Mouse (Mus musculus): ENCODE measurements around the gene AC170998.1. TPM values are rescaled to one million over a fixed set of nuclear protein-coding genes. Genes with fewer than 3 reads are reported as not detected.

The AC170998.1 gene
- polyA plus RNA-seq, 1 experiment: 2.7 TPM

- peaks cover 4% of the 10 kb centered on the region for H3K4me1 ChIP-seq (ENCODE audit: control insufficient read depth, insufficient read depth, low read length)
- WGBS: under 1% methylated on average over 53 of the region's 53 CpGs
- H3K4me3 ChIP-seq (replicated peaks; ENCODE audit: control insufficient read depth, low read depth, low read length): peak overlapping the region; percentile 86
- TF ChIP-seq CTCF (IDR thresholded peaks at IDR 0.05; ENCODE audit: control insufficient read depth, insufficient read depth, low read length): no peak
- TF ChIP-seq POLR2A (IDR thresholded peaks at IDR 0.05; ENCODE audit: borderline replicate concordance, control insufficient read depth, low read depth, low read length): no peak
- H3K27ac ChIP-seq (ENCODE audit: control insufficient read depth, insufficient read depth, low read depth, low read length, poor library complexity): peak overlapping the region; percentile 97
Measured at GRCm38 (mm10) chr17:28691687-28692340, 34.1 kb upstream of the AC170998.1 start.

DNA sequence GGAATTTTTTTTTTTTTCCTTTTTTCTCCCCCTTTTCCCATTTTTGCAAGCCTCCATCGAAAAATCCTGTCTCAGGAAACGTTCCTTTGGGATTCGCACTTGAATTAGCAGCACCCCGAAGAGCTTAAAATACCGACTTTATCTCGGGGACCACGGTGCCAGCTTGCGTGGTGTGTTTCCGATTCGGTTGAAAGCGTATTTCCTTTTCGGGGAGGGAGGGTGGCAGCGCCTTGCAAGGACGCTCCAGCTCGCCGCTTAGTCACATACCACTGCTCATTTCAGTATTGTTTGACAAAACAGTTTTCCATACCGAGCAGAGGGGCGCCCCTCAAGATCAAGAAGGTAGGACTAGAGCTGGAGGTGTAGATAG is 33.6 kb upstream of the AC170998.1 start:
- no peak for TF ChIP-seq CTCF (IDR thresholded peaks at IDR 0.05; ENCODE audit: control insufficient read depth, insufficient read depth, low read length)
- 0 out of 2 replicates have a peak, but pooled peaks have one; percentile 7 for TF ChIP-seq POLR2A (IDR thresholded peaks at IDR 0.05; ENCODE audit: borderline replicate concordance, control insufficient read depth, low read depth, low read length)
- H3K4me3 ChIP-seq (replicated peaks; ENCODE audit: control insufficient read depth, low read depth, low read length): peak overlapping the region; percentile 86
- H3K4me1 ChIP-seq (ENCODE audit: control insufficient read depth, insufficient read depth, low read length): peaks cover 5% of the 10 kb centered on the region
- peak overlapping the region; percentile 97 for H3K27ac ChIP-seq (ENCODE audit: control insufficient read depth, insufficient read depth, low read depth, low read length, poor library complexity)
- under 1% methylated on average over 18 of the region's 18 CpGs for WGBS

DNA sequence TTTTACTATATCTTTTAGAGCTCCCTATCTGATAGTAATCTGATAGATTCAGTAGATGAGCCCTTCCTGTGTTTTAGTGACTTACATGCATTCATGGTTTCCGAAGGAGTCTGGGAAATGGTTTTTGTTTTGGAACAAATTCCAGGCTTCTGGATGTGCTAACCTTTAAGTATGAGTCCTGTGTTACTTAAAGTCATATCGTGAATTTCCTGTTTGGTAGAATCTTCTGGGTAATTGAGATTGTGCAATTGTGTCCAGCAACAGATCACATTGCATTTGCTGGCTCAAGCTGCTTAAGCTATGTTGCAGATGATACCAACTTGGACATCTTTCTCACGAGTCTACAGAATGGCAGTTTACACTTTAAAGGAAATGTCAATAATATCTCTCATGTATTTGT is 32.8 kb upstream of the AC170998.1 start:
- Histone ChIP-seq H3K27ac (ENCODE audit: control insufficient read depth, insufficient read depth, low read depth, low read length, poor library complexity) (no peak overlapping the region), H3K4me1 (ENCODE audit: control insufficient read depth, insufficient read depth, low read length) (peaks cover 5% of the 10 kb centered on the region), H3K4me3 (replicated peaks; ENCODE audit: control insufficient read depth, low read depth, low read length) (peak overlapping the region; percentile 62)
- WGBS: 3% methylated on average over 3 of the region's 3 CpGs
- TF ChIP-seq CTCF (IDR thresholded peaks at IDR 0.05; ENCODE audit: control insufficient read depth, insufficient read depth, low read length): no peak
- TF ChIP-seq POLR2A (IDR thresholded peaks at IDR 0.05; ENCODE audit: borderline replicate concordance, control insufficient read depth, low read depth, low read length): no peak

- no peak overlapping the region for H3K4me3 ChIP-seq (replicated peaks; ENCODE audit: control insufficient read depth, low read depth, low read length)
- TF ChIP-seq CTCF (IDR thresholded peaks at IDR 0.05; ENCODE audit: control insufficient read depth, insufficient read depth, low read length): no peak
- no peak for TF ChIP-seq POLR2A (IDR thresholded peaks at IDR 0.05; ENCODE audit: borderline replicate concordance, control insufficient read depth, low read depth, low read length)
- H3K4me1 ChIP-seq (ENCODE audit: control insufficient read depth, insufficient read depth, low read length): peaks cover 5% of the 10 kb centered on the region
- 69% methylated on average over 2 of the region's 2 CpGs for WGBS
- peak overlapping the region; percentile 27; the same call in 1 of the 2 replicates for H3K27ac ChIP-seq (ENCODE audit: control insufficient read depth, insufficient read depth, low read depth, low read length, poor library complexity)
Measured at GRCm38 (mm10) chr17:28694078-28694477, 31.8 kb upstream of the AC170998.1 start.

GRCm38 (mm10) chr17:28694832-28695231 is 31.1 kb upstream of the AC170998.1 start:
- Histone ChIP-seq H3K4me1 (ENCODE audit: control insufficient read depth, insufficient read depth, low read length) (peaks cover 5% of the 10 kb centered on the region), H3K4me3 (replicated peaks; ENCODE audit: control insufficient read depth, low read depth, low read length) (no peak overlapping the region), H3K27ac (ENCODE audit: control insufficient read depth, insufficient read depth, low read depth, low read length, poor library complexity) (no peak overlapping the region)
- WGBS: 34% methylated on average over 4 of the region's 4 CpGs
- TF ChIP-seq POLR2A (IDR thresholded peaks at IDR 0.05; ENCODE audit: borderline replicate concordance, control insufficient read depth, low read depth, low read length) (no peak), CTCF (IDR thresholded peaks at IDR 0.05; ENCODE audit: control insufficient read depth, insufficient read depth, low read length) (no peak)

- peaks cover 7% of the 10 kb centered on the region for H3K4me1 ChIP-seq (ENCODE audit: control insufficient read depth, insufficient read depth, low read length)
- no peak overlapping the region for H3K4me3 ChIP-seq (replicated peaks; ENCODE audit: control insufficient read depth, low read depth, low read length)
- no peak for TF ChIP-seq POLR2A (IDR thresholded peaks at IDR 0.05; ENCODE audit: borderline replicate concordance, control insufficient read depth, low read depth, low read length)
- no peak for TF ChIP-seq CTCF (IDR thresholded peaks at IDR 0.05; ENCODE audit: control insufficient read depth, insufficient read depth, low read length)
- H3K27ac ChIP-seq (ENCODE audit: control insufficient read depth, insufficient read depth, low read depth, low read length, poor library complexity): peak overlapping the region; percentile 24; the same call in 1 of the 2 replicates
- 33% methylated on average over 2 of the region's 2 CpGs for WGBS
Measured at GRCm38 (mm10) chr17:28696641-28697040, 29.2 kb upstream of the AC170998.1 start.

DNA sequence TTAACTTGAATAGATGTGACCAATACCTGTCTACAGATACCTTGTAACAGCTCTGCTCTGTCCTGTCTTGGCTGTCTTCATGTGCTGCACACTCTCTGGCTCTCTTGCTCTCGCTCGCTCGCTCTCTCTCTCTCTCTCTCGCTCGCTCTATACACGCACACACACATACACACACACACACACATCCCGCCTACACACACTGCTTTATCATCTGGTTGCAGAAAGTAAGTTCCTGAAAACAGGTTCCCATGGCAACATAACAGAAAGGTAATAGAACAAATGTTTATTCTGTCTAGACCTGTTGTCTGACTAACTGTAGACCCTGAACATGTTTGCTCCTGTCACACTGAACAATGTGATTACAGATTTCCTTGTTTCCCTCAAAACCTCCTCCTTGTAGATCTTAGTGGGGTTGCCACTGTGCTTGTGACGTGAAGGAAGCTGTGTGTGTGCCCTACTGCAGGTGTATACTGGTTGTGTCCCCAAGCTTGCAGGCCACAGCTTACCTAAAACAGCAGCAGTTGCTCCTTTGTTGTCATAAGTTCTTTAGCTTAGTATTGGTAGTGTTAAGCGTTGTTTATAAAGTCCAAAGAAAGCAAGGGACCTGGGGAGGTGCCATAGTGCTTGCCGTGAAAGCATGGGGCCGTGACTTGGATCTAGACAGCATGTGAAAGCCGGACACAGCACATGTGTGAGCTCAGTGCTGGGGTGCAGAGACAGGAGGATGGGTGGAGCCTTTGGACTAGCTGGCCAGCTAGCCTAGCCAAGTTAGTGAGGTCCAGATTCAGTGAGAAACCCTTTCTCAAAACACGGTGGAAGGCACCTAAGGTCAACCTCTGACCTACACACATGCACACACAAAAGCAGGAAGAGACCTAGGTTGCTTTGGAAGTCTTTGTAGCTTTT is 28.3 kb upstream of the AC170998.1 start:
- 31% methylated on average over 13 of the region's 13 CpGs for WGBS
- peak overlapping the region; percentile 57 for H3K27ac ChIP-seq (ENCODE audit: control insufficient read depth, insufficient read depth, low read depth, low read length, poor library complexity)
- no peak overlapping the region for H3K4me3 ChIP-seq (replicated peaks; ENCODE audit: control insufficient read depth, low read depth, low read length)
- H3K4me1 ChIP-seq (ENCODE audit: control insufficient read depth, insufficient read depth, low read length): peaks cover 7% of the 10 kb centered on the region
- TF ChIP-seq POLR2A (IDR thresholded peaks at IDR 0.05; ENCODE audit: borderline replicate concordance, control insufficient read depth, low read depth, low read length) (no peak), CTCF (IDR thresholded peaks at IDR 0.05; ENCODE audit: control insufficient read depth, insufficient read depth, low read length) (no peak)

- WGBS: 57% methylated on average over 4 of the region's 4 CpGs
- peaks cover 7% of the 10 kb centered on the region for H3K4me1 ChIP-seq (ENCODE audit: control insufficient read depth, insufficient read depth, low read length)
- no peak for TF ChIP-seq POLR2A (IDR thresholded peaks at IDR 0.05; ENCODE audit: borderline replicate concordance, control insufficient read depth, low read depth, low read length)
- TF ChIP-seq CTCF (IDR thresholded peaks at IDR 0.05; ENCODE audit: control insufficient read depth, insufficient read depth, low read length): no peak
- no peak overlapping the region for H3K27ac ChIP-seq (ENCODE audit: control insufficient read depth, insufficient read depth, low read depth, low read length, poor library complexity)
- H3K4me3 ChIP-seq (replicated peaks; ENCODE audit: control insufficient read depth, low read depth, low read length): no peak overlapping the region
Measured at GRCm38 (mm10) chr17:28698245-28698644, 27.6 kb upstream of the AC170998.1 start.

All from bone marrow, adult 2 months (tissue).